Mouse (Mus musculus): ENCODE data around the gene Antxr1. TPM values are rescaled to one million over a fixed set of nuclear protein-coding genes. Genes with fewer than 3 reads are reported as not detected.

The Antxr1 gene
- polyA plus RNA-seq, 1 experiment from 2014 or later = 4.5 TPM

Other genes with a start within 250 kb of the Antxr1 start
- gene D6Ertd527e, start 231.1 kb downstream of the Antxr1 start, polyA plus RNA-seq (2014; fragmentation: Nextera tagmentation; extraction: Ambion mirVana) = 0.13 and 0.17 TPM in 2 replicates
- not detected in 2 replicates for gene Gkn1, start 15.1 kb upstream of the Antxr1 start, polyA plus RNA-seq (2014; fragmentation: Nextera tagmentation; extraction: Ambion mirVana)
- gene Gkn2, start 37.5 kb upstream of the Antxr1 start, polyA plus RNA-seq (2014; fragmentation: Nextera tagmentation; extraction: Ambion mirVana) = not detected in 2 replicates
- 1.3 and 2.1 TPM in 2 replicates for gene Gkn3, start 53.1 kb upstream of the Antxr1 start, polyA plus RNA-seq (2014; fragmentation: Nextera tagmentation; extraction: Ambion mirVana)
- 8.0 and 8.2 TPM in 2 replicates for gene Bmp10, start 93.2 kb upstream of the Antxr1 start, polyA plus RNA-seq (2014; fragmentation: Nextera tagmentation; extraction: Ambion mirVana)
- gene Arhgap25, start 197.4 kb upstream of the Antxr1 start, polyA plus RNA-seq (2014; fragmentation: Nextera tagmentation; extraction: Ambion mirVana) = 1.1 and 1.6 TPM in 2 replicates

Measured in heart, embryonic 11.5 days (tissue).